Mouse (Mus musculus) T-cell, adult 2 months (primary cell): ENCODE results near the gene Tbc1d8.

Experiments used
- DNase-seq: peaks from one replicate; pipeline ENCODE4 v3.0.0; 2022; ENCODE audit warnings: low spot score

The Tbc1d8 gene

GRCm38 (mm10) chr1:39478057-39478895 is at the start of gene Tbc1d8:
Gene Tbc1d8 (minus strand): TSS chr1:39478755.
- DNase-seq: peak; percentile 51

DNA sequence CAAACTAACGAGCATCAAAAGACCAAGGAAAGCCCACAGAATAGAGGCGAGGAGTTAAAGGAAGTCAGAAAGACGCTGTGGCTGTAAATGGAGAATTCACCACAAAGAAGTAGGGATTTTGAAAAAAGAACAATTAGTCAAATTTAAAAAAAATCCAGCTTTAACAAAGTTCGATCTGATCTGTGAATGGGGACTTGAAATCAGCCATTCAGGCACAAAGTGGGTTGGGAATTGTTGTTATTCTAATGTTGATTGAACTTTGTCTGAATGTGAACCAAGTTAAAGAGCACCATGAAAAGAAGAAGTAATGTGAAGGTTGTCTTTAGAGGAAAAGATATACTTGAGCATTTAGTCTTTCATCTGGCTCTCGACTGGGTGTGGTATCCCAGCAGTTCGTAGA is 49.8 kb upstream of the Tbc1d8 start:
- DNase-seq: no peak

DNA sequence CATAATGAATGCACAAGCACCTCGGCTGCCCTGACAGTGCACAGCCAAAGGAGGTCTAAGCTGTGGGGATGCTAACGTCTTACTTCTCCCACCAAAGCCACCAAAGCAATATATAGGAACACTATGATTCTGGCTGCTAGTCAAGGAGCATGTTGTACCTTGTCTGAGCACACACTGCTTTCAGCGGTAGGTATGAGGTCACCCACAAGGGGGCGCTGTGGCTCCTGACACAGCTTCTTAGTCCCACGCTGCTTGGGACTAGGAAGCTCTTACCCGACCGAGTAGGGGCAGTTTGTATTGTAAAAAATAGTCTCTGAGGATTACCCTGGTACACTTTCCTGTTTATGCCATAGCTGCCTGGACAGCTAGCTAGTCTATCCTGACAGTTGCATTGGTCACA is 48.9 kb upstream of the Tbc1d8 start:
- DNase-seq: peak; percentile 78

- no peak for DNase-seq
Observed at GRCm38 (mm10) chr1:39526371-39527167, 48.0 kb upstream of the Tbc1d8 start.

DNA sequence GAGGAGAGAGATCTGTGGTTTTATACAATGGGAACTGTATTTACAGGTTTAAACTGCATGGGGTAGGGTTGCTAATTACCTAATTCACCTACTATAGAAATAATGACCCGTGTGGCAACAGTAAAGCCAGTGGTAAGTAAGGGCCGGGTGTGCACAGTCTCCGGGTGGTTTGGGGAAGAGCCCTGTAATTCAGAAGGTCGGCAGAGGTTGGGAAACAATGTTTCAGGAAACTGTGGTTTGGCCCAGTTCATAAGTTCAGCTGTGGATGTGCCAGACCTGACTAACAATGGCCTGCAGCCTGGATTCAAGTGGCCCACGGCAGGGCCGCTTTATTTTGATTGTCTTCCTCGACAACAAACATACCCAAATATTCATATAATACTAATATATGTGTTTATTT is 47.2 kb upstream of the Tbc1d8 start:
- DNase-seq: no peak

GRCm38 (mm10) chr1:39522519-39522918 is 44.0 kb upstream of the Tbc1d8 start:
- DNase-seq: peak; percentile 22

GRCm38 (mm10) chr1:39521326-39521725 is 42.8 kb upstream of the Tbc1d8 start:
- no peak for DNase-seq

- DNase-seq: no peak
Observed at GRCm38 (mm10) chr1:39515303-39515991, 36.9 kb upstream of the Tbc1d8 start.

GRCm38 (mm10) chr1:39512183-39512582 is 33.6 kb upstream of the Tbc1d8 start:
- no peak for DNase-seq

- DNase-seq: no peak
Observed at GRCm38 (mm10) chr1:39511775-39512174, 33.2 kb upstream of the Tbc1d8 start.

DNA sequence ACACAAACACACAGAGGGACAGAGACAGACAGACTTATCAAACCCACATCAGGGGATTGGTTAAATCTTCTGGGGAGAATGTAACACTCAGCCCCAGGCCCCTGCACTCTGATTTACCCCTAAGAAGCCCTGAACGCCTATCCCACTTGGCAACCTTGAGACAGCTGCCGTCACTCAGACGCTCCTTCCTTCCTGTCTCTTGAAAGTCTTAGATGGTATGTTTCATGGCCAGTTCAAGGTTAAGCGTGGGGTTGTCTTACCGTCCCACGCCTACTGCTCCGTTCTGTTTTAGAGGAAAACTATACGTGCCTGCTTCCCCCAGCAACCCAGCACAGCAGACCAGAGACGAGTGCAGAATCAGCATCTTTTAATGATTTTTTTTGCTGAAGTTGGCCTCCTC is 27.0 kb upstream of the Tbc1d8 start:
- DNase-seq: no peak

- DNase-seq: no peak
Observed at GRCm38 (mm10) chr1:39504261-39504660, 25.7 kb upstream of the Tbc1d8 start.

DNA sequence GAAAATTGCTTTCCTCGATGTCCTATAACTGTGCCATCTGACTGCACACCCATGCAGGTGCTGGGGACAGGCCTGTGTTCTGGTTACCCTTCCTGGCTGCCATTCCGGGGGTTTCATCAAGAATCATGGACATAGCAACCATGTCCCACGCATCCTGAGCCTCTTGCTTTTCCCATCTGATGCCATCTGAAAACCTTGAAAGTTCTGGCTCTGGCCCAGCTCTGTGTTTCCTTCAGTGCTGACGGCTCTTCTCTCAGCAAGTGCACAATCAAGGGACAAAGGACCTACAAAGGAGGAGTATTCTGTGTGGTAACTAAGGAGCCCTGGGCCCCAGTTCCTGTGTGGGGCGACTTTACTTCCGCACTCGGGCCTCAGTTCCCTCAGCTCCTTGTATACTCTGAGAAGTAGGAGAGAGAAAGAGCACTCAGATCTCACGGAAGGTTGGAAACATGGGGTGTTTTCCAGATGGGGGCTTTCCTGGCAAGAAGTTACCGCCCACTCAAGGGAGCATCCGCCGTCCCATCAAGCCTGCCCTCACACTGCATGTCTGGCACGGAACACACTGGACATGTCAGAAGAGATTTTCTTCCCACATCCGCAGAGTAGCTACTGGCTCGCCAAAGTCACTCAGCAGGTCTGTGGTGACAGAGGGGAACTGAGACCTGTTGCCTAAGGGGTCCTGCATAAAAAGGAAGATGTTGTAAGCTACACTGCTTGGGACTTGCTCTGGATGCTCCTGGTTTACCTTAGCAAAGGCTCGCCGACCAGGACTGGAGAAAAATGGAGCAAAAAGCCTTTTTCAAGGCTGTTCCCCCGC is 24.5 kb upstream of the Tbc1d8 start:
- peak; percentile 3 for DNase-seq

- DNase-seq: no peak
Observed at GRCm38 (mm10) chr1:39499485-39499941, 21.0 kb upstream of the Tbc1d8 start.

DNA sequence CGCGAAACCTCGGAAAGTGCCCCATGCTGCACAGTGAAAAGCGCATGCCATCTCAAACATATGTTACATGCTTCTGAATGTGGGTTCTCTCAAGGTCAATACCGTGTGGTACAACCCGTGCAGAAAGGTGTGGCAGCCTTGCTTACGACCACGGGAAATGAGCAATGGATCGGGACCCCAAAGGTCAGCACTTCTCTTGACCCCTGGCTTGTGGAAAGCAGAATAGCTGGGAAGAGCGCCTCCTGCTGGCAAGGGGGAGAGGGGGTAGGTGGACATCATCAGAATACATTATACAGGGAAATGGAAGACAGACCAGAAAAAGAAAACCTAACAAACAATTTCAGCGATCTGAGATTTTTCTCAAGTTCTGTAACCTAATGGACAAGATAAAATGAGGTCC is 19.2 kb upstream of the Tbc1d8 start:
- no peak for DNase-seq

- DNase-seq: no peak
Observed at GRCm38 (mm10) chr1:39496995-39497394, 18.4 kb upstream of the Tbc1d8 start.

- no peak for DNase-seq
Observed at GRCm38 (mm10) chr1:39493664-39494063, 15.1 kb upstream of the Tbc1d8 start.

DNA sequence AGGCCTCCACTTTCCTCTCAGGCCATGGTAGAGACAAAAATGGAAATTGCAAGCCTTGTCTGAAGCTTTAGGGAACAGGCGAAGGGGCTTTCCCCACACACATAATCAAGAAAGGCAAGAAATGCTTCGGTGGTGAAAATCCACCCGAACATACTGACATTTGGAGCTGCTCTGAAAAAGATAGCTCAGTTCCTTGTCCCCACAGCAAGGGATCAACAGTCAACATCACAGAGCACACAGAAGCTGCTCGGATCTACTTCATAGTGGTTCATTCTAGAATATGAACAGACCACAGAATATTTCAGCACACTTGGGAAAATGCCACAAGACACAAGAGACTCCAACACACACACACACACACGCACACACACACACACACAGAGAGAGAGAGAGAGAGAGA is 14.6 kb upstream of the Tbc1d8 start:
- DNase-seq: no peak

- no peak for DNase-seq
Observed at GRCm38 (mm10) chr1:39487370-39487769, 8.8 kb upstream of the Tbc1d8 start.

DNA sequence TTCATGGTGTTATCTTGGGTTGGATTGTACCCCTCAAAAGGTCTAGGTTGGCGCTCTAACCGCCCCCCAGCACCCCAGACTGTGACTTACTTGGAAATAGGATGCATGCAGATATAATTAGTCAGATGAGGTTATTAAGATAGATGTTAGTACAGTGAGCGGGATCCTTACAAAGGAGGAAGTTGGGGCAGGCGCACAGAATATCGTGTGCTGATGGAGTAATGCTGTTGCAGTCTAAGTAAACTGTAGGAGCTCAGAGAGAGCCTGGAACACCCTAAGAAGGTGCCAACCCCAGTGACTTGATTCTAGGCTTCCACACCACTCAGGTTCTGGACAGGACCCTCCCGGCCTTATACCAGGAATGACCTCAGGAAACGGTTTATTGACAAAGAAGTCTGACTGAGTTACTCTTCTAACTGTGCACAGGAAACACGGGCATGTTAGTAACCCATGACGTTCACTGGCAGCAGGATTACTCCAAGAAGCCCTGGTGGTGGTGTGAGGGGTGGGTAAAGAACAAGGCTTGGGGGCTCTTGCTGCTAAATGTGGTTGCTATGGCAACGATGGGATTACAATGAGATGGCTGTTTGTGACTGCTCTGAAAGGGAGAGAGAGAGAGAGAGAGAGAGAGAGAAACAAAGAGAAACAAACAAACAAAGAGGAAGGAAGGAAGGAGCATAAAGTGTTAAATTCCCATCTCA is 3.7 kb upstream of the Tbc1d8 start:
- no peak for DNase-seq

- no peak for DNase-seq
Observed at GRCm38 (mm10) chr1:39479254-39479653, 699 bp upstream of the Tbc1d8 start.
